Mouse (Mus musculus): ENCODE measurements around the gene Prkce.

GRCm38 (mm10) chr17:86322840-86323239 is 155.3 kb downstream of the Prkce start:
- TF ChIP-seq CTCF (IDR thresholded peaks at IDR 0.05; ENCODE audit: low read depth) (no peak), EP300 (IDR thresholded peaks at IDR 0.05; ENCODE audit: low read depth) (no peak)
